In the genomic region with DNA sequence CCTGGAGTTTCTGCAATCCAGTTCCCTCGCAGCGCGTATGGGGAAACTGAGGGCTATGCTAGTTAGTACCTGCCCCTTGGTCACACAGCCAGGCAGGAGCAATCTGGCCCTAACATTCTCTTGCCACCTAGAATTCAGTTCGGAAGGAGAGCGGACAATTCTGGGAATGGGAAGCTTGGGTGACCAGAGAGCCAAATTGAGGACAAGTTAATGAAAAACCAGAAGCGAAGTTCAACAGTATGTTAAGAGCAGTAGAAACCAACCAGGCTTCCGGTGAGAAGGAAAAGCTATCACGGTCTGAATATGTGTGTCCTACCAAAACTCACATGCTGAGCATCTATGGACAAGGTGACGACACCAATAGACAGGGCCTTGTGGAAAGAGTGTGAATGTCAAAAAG, we compare ENCODE assay signal across 23 mouse cellular contexts. TPM values are rescaled to one million over a fixed set of nuclear protein-coding genes. Genes with fewer than 3 reads are reported as not detected.
DNase-seq lines count a peak whose midpoint lies in the region; ATAC-seq lines count a peak whose summit lies in the region.
"Had no signal": no experiment of that assay in that cellular context is flagged by ENCODE, and none has a peak within 500 bp of the region (broad histone marks: within the 10 kb centered on the region; RNA-seq: fewer than 3 reads in every experiment).

No protein-coding gene starts in this region.

- H3K4me1 ChIP-seq in lung, embryonic 15.5 days: peaks cover 21% of the 10 kb centered on the region
- peaks cover 6% of the 10 kb centered on the region; the same call in 1 of the 2 replicates for H3K4me1 ChIP-seq in stomach, embryonic 16.5 days (ENCODE audit: control insufficient read depth, insufficient read depth, low read length)
- H3K4me1 ChIP-seq: embryonic facial prominence, embryonic 15.5 days; hindbrain, embryonic 15.5 days; limb, embryonic 12.5 days; neural tube, embryonic 13.5 days had no signal

- no peak for DNase-seq in lung, postnatal 10 days
- DNase-seq in kidney, adult 8-10 months: peak; percentile 23 to 59
- DNase-seq in kidney, postnatal 25 days: peak; percentile 19 to 49
- no peak for DNase-seq in gastrocnemius, postnatal 36 days
- DNase-seq in right cerebral cortex, postnatal 25 days: no peak
- DNase-seq in frontal cortex, postnatal 25 days (ENCODE audit: low spot score in 2 of 2): no peak
- DNase-seq: adrenal gland, postnatal 36 days; B cell, adult 2 months; cerebellum, adult 18-20 months; cerebellum, postnatal 36 days; forebrain, postnatal 0 days; heart, adult 11 months; heart, postnatal 4 days; midbrain, embryonic 14.5 days; right cerebral cortex, adult 18-20 months; spleen, adult 18-20 months had no signal

- 0 out of 2 replicates have a peak overlapping the region, but pooled peaks have one; percentile 28 for H3K4me2 ChIP-seq in lung, embryonic 15.5 days
- H3K4me2 ChIP-seq in stomach, embryonic 16.5 days (ENCODE audit: low read depth, low read length): no peak overlapping the region
- H3K4me2 ChIP-seq: embryonic facial prominence, embryonic 15.5 days; hindbrain, embryonic 15.5 days; limb, embryonic 12.5 days; lung, embryonic 14.5 days; neural tube, embryonic 13.5 days had no signal

- no peak for ATAC-seq in lung, embryonic 15.5 days (ENCODE audit: borderline replicate concordance, extremely low read depth, low FRiP score, low TSS enrichment)
- ATAC-seq in stomach, embryonic 16.5 days (ENCODE audit: insufficient read depth, low FRiP score): no peak
- ATAC-seq: forebrain, postnatal 0 days had no signal

- H3K36me3 ChIP-seq in lung, embryonic 15.5 days: no peaks in the 10 kb centered on the region
- no peaks in the 10 kb centered on the region for H3K36me3 ChIP-seq in stomach, embryonic 16.5 days (ENCODE audit: control insufficient read depth, insufficient read depth, low read length)
- H3K36me3 ChIP-seq: embryonic facial prominence, embryonic 15.5 days; hindbrain, embryonic 15.5 days; limb, embryonic 12.5 days; neural tube, embryonic 13.5 days had no signal

- 76% methylated on average over 9 of the region's 9 CpGs for WGBS in lung, embryonic 15.5 days
- 81% methylated on average over 9 of the region's 9 CpGs for WGBS in stomach, embryonic 16.5 days

- no peaks in the 10 kb centered on the region for H3K9me3 ChIP-seq in lung, embryonic 15.5 days
- no peaks in the 10 kb centered on the region for H3K9me3 ChIP-seq in stomach, embryonic 16.5 days (replicated peaks; ENCODE audit: control insufficient read depth, low read length)
- H3K9me3 ChIP-seq: embryonic facial prominence, embryonic 15.5 days; hindbrain, embryonic 15.5 days; neural tube, embryonic 13.5 days had no signal

- H3K27ac ChIP-seq in lung, embryonic 15.5 days: no peak overlapping the region
- no peak overlapping the region for H3K27ac ChIP-seq in stomach, embryonic 16.5 days (ENCODE audit: low read length)
- H3K27ac ChIP-seq: embryonic facial prominence, embryonic 15.5 days; hindbrain, embryonic 15.5 days; limb, embryonic 12.5 days; neural tube, embryonic 13.5 days had no signal

- no peak overlapping the region for H3K4me3 ChIP-seq in lung, embryonic 15.5 days
- H3K4me3 ChIP-seq in stomach, embryonic 16.5 days (replicated peaks; ENCODE audit: low read length): no peak overlapping the region
- H3K4me3 ChIP-seq: embryonic facial prominence, embryonic 15.5 days; hindbrain, embryonic 15.5 days; limb, embryonic 12.5 days; neural tube, embryonic 13.5 days had no signal

- intact Hi-C loops in gastrocnemius, postnatal 36 days (cut with DNase I): no loop called here

- no peaks in the 10 kb centered on the region for H3K27me3 ChIP-seq in lung, embryonic 15.5 days
- no peaks in the 10 kb centered on the region for H3K27me3 ChIP-seq in stomach, embryonic 16.5 days (ENCODE audit: control insufficient read depth, insufficient read depth, low read length)
- H3K27me3 ChIP-seq: embryonic facial prominence, embryonic 15.5 days; hindbrain, embryonic 15.5 days; neural tube, embryonic 13.5 days had no signal

- H3K9ac ChIP-seq in lung, embryonic 15.5 days: no peak overlapping the region
- H3K9ac ChIP-seq in stomach, embryonic 16.5 days (ENCODE audit: low read length): peak overlapping the region; percentile 36; the same call in 1 of the 2 replicates
- H3K9ac ChIP-seq: embryonic facial prominence, embryonic 15.5 days; forebrain, postnatal 0 days; hindbrain, embryonic 15.5 days; limb, embryonic 12.5 days; lung, embryonic 14.5 days; neural tube, embryonic 13.5 days had no signal

RNA-seq across cellular contexts. Expression of a gene that starts 34.6 kb away (rescaled TPM):
- 552 and 563 TPM in 2 replicates for polyA plus RNA-seq in lung, embryonic 15.5 days (2015; fragmentation: Nextera tagmentation; extraction: Ambion mirVana)
- polyA plus RNA-seq in stomach, embryonic 16.5 days (2015; fragmentation: Nextera tagmentation; extraction: Ambion mirVana): 486 and 539 TPM in 2 replicates
- total RNA-seq in gastrocnemius, postnatal 36 days (2021): 100 to 1,000 TPM; 193 to 194 TPM

Comparison
In these comparisons a context has a peak if more than half of its experiments do, and no peak if none do; other contexts are left out.
1. DNase-seq: peak in kidney, adult 8-10 months (2 of 2) and kidney, postnatal 25 days (2 of 2); none in lung, postnatal 10 days (single experiment), gastrocnemius, postnatal 36 days (0 of 2), right cerebral cortex, postnatal 25 days (single experiment) and frontal cortex, postnatal 25 days (0 of 2).